Mouse (Mus musculus) macrophage (primary cell): ENCODE measurements at regions not wholly inside any gene's neighbourhood (a gene's known extent, or its start where the extent isn't known, plus 50 kb on each side); places are given as distances from the start of the nearest gene placed in this dataset.

ENCODE experiments used
- H3K27ac ChIP-seq: fragments of 350-480 bp; formaldehyde crosslinking; 2 replicates; pipeline ENCODE4 v1.9.0; 2021
- H3K36me3 ChIP-seq: fragments of 350-480 bp; formaldehyde crosslinking; 2 replicates; pipeline ENCODE4 v1.9.0; 2021; ENCODE audit errors: inconsistent target
- H3K4me3 ChIP-seq: fragments of 350-480 bp; formaldehyde crosslinking; 2 replicates; pipeline ENCODE4 v1.9.0; 2021; ENCODE audit errors: inconsistent target
- H3K79me2 ChIP-seq: fragments of 350-480 bp; formaldehyde crosslinking; 2 replicates; pipeline ENCODE4 v1.9.0; 2021; ENCODE audit errors: inconsistent target
- WGBS: methylation state at CpG from one replicate; pipeline ENCODE4 v1.1.7; 2026; ENCODE audit warnings: inconsistent platforms; ENCODE audit not compliant: missing documents; 5-methylcytosine and 5-hydroxymethylcytosine counted together

DNA sequence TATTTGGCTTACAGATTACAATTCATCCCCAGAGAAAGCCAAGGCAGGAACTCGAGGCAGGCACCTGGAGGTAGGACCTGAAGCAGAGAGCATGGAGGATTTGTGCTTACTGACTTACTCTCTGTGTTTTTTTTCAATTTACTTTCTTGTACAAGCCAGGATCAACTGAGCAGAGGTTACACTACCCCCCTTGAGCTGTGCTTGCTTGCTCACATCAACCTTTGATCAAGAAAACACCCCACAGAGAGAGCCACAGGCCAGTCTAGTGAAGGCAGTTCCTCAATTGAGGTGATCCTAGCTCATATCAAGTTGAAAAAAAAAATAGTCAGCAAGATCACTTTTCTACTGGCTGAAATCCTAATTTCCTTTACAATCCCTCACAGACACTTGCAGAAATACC lies 170.6 kb downstream of the Rnd3 start:
- 100% methylated on average over 1 of the region's 1 CpGs for WGBS
- no peak overlapping the region for H3K4me3 ChIP-seq
- no peaks in the 10 kb centered on the region for H3K36me3 ChIP-seq
- H3K79me2 ChIP-seq = no peaks in the 10 kb centered on the region
- no peak overlapping the region for H3K27ac ChIP-seq

DNA sequence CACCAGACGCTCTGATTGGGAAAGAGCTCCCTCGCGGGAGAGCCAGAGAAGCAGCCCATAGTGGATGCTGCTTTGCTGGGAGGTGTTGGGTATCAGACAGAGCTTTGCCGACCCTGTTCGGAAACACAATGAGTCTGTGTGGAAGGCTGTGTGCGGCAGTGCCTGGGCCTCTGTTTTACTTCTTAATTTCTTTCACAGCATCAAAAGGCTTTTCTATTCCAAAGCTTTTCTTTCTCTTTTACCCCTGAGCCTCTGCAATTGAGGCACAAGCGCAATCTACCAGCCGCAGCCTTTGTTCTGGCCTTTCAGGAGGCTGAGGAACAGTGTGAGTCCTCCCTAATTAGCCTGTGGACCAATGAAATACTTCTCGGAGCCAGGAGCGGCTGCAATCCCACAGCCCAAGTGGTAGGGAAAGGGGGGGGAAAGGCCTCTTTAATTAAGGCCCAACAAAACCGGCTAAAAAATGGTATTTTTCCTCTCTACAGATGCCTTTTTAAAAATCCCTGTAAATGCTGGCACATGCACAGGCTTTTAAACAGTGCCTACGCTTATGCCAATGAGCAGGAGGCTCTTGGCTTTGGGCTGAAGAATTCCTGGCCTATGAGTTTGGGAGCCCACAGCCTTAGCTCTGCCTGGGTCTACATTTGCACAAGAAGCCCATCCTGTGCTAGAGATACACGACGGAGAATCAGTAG lies 177.6 kb downstream of the Rnd3 start:
- no peak overlapping the region for H3K4me3 ChIP-seq
- WGBS = 88% methylated on average over 14 of the region's 14 CpGs
- H3K36me3 ChIP-seq = no peaks in the 10 kb centered on the region
- H3K79me2 ChIP-seq = no peaks in the 10 kb centered on the region
- no peak overlapping the region for H3K27ac ChIP-seq

DNA sequence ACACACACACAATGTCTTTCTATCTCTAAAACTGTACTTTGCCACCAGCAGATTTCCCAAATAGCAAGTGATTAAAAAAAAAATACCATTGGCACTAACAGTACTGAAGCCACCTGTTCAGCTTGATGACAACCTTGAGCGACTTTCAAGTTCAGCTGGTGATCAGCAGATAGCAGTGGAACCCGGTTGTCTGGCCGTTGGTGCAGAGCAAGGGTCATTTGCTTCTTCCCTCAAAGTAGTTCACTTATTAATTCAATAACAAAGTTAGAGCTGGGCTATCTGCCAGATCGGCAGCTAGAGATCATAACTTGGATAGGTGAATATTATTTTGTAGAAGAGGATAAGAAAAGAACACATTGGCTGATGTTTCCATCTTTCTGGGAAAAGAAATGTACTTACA lies 180.5 kb downstream of the Rnd3 start:
- Histone ChIP-seq H3K79me2 (no peaks in the 10 kb centered on the region), H3K27ac (no peak overlapping the region), H3K4me3 (no peak overlapping the region), H3K36me3 (no peaks in the 10 kb centered on the region)
- WGBS = 98% methylated on average over 4 of the region's 4 CpGs

DNA sequence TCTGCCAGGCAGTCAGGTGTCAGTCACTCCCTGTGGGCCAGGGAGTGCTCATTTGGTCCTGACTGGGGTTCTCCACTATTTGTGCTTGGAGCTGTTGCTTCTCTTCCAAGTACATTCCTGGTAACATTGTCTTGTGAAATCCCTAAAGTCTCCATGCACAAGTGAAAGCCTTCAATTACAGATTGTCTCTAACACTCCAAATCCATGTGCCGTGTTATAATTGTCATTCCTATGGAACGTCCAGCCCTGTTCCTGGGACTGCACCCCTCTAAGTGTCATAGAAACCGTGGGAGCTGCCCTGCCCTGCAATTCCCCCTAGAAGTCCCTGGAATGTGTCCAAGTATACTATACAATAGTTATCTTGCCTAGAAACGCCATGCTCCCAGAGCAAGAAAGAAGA lies 181.1 kb downstream of the Rnd3 start:
- no peaks in the 10 kb centered on the region for H3K36me3 ChIP-seq
- no peak overlapping the region for H3K4me3 ChIP-seq
- H3K27ac ChIP-seq = no peak overlapping the region
- H3K79me2 ChIP-seq = no peaks in the 10 kb centered on the region
- WGBS = 95% methylated on average over 4 of the region's 4 CpGs

DNA sequence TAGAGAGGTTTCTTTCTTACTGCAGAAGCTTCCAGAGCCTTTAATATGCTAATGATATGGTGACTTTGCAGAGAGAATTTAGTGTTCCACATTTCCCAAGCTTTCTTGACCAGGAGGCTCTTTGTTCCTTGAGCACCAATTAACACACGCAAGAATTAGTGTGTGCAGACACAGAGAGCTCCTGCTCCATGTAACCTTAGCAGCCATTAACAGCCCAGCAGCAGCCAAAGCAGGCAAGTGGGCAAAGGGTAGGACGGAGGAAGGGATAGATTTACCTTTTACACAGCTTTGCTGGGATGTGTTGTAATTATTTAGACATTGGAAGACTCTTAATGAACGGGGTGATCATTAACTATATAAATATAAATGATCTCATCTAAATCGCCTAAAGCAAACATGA lies 181.8 kb downstream of the Rnd3 start:
- Histone ChIP-seq H3K36me3 (no peaks in the 10 kb centered on the region), H3K4me3 (no peak overlapping the region), H3K27ac (no peak overlapping the region), H3K79me2 (no peaks in the 10 kb centered on the region)
- 92% methylated on average over 4 of the region's 4 CpGs for WGBS

DNA sequence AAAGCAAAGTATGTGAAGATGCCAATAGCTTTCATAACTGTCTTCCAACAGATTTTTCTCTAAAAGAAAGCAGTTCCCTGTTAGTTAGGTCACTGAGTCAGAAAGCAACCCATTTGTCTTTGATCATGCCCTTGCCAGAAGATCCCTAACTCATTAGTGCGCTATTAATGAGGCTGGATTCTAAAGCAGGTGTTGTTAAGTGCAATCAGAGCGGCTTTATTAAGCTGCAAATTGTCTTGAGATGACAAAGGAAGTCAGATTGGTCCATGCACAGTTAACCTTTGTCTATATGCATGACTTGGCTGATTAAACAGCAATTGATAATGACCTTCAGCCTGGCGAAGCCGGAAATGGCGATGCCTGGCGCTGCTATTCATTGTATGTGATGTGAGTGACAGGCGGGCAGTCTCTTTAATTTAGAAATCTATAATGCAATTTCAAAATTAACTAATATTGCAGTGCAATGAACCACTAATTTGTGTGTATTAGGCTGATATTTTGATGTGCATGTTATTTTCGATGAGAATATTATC lies 183.4 kb downstream of the Rnd3 start:
- WGBS = over 99% methylated on average over 8 of the region's 8 CpGs
- H3K27ac ChIP-seq = no peak overlapping the region
- no peak overlapping the region for H3K4me3 ChIP-seq
- no peaks in the 10 kb centered on the region for H3K36me3 ChIP-seq
- H3K79me2 ChIP-seq = no peaks in the 10 kb centered on the region

DNA sequence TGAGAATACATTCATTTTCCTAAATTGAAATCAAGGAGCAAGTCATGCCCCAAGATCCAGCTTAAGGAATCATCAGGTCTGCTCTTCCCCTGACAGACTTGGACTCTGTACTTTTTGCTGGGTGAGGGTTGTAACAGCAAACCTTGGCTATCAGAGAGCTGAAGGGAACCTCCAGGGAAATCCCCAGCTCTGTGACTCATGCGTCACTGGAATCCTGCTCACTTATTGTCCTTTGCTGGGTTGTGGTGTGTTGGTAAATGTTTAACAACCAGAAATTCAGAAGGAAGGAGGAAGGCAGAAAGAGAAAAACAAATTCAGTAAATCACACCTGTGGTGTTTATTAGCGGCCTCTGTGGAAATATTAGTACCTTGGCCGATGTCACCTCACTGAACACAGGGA lies 184.8 kb downstream of the Rnd3 start:
- H3K27ac ChIP-seq = no peak overlapping the region
- 82% methylated on average over 3 of the region's 3 CpGs for WGBS
- no peak overlapping the region for H3K4me3 ChIP-seq
- H3K79me2 ChIP-seq = no peaks in the 10 kb centered on the region
- no peaks in the 10 kb centered on the region for H3K36me3 ChIP-seq

DNA sequence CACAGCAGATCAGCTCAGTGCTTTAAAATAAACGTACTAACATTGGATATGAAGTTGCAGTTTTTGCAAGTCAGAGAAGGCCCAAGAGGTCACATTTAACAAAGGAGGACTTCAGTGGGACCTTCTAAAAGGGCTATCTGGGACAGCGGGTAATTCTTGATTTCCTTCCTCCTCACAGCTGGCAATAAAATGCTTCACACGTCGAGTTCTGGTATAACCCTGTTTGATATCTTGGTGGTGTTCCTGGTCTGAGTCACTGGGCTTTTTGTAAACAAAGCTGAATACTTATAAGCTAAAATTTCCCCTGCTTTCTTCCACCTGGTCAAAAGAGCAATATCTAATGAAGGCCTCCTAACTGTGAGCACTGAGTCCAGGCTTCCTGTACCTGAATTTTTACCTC lies 187.9 kb downstream of the Rnd3 start:
- Histone ChIP-seq H3K4me3 (no peak overlapping the region), H3K27ac (no peak overlapping the region), H3K36me3 (no peaks in the 10 kb centered on the region), H3K79me2 (no peaks in the 10 kb centered on the region)
- 39% methylated on average over 4 of the region's 4 CpGs for WGBS

DNA sequence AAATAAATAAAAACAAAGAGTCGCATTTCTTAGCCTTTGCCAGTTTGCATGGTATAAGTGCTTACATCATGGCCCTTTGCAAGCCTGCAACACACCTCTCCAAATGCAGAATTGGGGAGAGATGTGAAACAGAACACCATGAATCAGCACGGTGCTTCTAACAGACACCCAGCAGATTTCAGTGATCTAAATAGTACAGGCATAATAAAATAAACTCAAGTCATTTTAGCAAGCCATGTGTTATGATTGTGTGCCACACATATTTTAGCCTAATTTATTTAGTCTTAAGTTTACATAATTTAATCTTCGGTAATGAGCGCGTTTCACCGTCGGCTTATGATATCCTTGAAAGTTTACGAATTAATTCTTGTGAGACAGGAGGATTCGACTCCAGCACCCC lies 189.6 kb downstream of the Rnd3 start:
- Histone ChIP-seq H3K4me3 (no peak overlapping the region), H3K36me3 (no peaks in the 10 kb centered on the region), H3K27ac (no peak overlapping the region), H3K79me2 (no peaks in the 10 kb centered on the region)
- 98% methylated on average over 9 of the region's 9 CpGs for WGBS

DNA sequence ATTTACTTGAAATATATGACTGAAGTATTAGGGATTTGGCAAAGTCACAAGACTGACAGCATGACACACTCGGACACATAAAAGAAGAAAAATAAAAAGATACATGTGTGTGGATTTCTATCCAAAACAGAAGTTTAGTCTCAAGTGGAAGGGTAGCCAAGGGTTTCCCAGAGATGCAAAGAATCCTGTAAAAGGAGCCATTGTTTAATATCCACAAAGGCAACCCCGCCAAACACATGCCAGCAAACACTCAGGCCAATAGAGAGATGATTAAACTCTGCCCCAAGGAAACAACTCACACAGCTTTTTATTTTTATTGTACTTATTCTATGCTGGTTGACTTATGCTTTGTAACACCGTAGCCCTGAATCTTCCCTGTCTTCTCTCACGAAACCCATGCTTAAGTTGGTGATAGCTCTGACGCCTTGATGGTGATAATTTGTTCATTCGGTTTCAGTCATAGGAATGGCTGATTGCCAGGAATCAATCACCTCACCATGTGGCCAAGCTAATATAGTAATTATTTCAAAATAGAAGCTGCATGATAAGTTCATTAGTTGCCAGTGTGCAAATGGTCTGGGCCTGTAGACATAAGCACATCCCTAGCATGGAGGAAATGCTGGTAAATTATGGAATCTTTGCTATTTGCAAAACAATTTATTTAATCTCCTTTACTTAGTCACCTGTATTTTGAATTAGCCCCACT lies 194.4 kb downstream of the Rnd3 start:
- no peak overlapping the region for H3K4me3 ChIP-seq
- 96% methylated on average over 6 of the region's 6 CpGs for WGBS
- no peak overlapping the region for H3K27ac ChIP-seq

DNA sequence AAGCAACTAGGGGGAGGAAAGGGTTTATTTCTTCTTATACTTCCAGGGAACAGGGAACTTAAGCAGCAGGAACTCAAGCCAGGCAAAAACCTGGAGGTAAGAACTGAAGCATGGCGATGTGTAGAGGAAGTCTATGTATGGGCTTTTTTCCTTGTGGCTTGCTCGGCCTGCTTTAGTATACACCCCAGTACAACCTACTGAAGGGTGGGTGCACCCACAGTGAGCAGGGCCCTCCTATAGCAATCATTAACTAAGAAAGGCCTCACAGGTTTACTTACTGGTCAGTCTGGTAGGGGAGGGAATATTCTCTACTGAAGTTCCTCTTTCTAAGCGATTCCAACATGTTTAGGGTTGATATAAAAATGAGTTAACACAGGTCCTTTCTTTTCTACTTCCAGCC lies 197.9 kb downstream of the Rnd3 start:
- 72% methylated on average over 3 of the region's 3 CpGs for WGBS
- no peaks in the 10 kb centered on the region for H3K79me2 ChIP-seq
- H3K27ac ChIP-seq = no peak overlapping the region
- no peaks in the 10 kb centered on the region for H3K36me3 ChIP-seq
- H3K4me3 ChIP-seq = no peak overlapping the region

More for the DNA sequence above, 194.4 kb downstream of the Rnd3 start:
- H3K79me2 ChIP-seq = no peaks in the 10 kb centered on the region
- H3K36me3 ChIP-seq = no peaks in the 10 kb centered on the region

DNA sequence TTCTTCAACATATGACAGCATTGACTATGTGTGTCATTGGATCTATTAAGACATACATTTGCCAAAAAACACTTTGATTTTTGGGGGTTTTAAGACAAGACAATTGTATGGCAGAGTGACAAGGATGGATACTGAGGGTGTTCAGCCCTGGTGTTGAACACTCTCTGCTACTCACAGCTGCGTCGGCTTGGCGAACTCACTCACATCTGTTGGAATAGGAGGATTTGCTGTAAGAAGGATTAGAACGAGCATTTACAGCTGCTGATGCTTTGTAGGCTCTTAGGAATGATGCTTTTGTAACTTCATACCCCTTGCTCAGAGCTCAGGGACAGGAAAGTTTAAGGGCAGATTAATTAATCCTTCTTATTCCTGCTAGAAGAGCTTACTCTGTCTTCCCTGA lies 199.2 kb downstream of the Rnd3 start:
- WGBS = 95% methylated on average over 4 of the region's 4 CpGs
- Histone ChIP-seq H3K4me3 (no peak overlapping the region), H3K36me3 (no peaks in the 10 kb centered on the region), H3K79me2 (no peaks in the 10 kb centered on the region), H3K27ac (no peak overlapping the region)

DNA sequence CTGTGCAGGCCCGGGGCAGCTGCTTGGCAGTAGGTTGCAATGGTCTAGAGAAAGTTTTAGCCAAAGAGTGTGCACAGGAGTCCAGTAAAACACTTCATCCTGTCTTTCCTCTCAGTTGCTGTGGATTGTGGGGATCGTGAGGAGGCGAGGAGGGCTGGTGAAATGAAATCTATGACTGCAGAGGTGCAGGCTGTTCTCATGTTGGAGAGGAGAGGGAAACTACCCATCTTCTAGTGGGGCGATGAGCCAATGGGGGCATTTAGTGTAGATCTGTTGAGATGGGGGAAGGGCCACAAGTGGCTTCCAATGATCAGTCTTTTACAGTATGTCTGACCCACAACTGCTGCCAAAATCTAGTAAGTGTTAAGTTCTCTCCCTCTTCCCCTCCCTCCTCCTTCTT lies 203.4 kb downstream of the Rnd3 start:
- no peaks in the 10 kb centered on the region for H3K79me2 ChIP-seq
- no peak overlapping the region for H3K27ac ChIP-seq
- WGBS = 95% methylated on average over 4 of the region's 4 CpGs

DNA sequence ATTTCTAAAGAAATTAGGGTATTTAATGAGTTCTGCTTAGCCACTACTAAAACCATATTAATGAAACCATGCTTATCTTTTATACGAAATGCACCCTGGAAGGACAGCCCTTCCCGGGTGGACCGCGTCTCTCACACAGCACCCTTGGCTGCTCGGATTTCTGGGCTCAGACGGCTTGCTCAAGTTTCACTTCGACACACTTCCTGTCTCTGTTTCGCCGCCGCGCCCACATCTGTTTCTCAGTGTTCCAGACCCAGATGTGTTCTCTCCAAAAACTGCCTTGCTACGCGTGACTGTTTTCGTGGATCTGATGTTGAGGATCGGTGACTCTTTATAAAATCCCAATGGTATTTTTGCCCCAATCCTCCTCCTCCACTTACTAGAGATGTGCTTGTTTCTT lies 205.7 kb downstream of the Rnd3 start:
- H3K79me2 ChIP-seq = no peaks in the 10 kb centered on the region
- WGBS = 71% methylated on average over 15 of the region's 15 CpGs
- no peak overlapping the region for H3K4me3 ChIP-seq
- H3K36me3 ChIP-seq = no peaks in the 10 kb centered on the region
- no peak overlapping the region for H3K27ac ChIP-seq

More for the DNA sequence above, 203.4 kb downstream of the Rnd3 start:
- H3K36me3 ChIP-seq = no peaks in the 10 kb centered on the region
- H3K4me3 ChIP-seq = no peak overlapping the region

DNA sequence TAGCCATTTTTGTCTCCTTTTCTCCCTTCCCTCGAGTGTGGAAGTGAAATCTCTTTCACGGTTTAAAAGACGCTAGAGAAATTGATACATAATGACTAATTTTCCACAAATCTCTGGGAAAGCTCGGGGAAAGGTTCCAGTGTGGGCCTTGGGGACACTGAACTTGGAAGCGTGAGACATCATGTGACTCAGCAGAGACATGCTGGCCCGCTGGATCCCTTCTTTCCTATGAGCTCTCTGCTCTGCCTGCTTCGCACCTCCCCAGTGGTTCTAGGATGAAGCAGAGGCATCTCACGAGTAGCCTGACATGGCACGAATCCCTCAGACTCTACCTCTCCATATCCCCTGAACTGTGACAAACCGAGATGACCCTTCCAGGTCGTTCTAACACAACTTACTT lies 206.2 kb downstream of the Rnd3 start:
- Histone ChIP-seq H3K4me3 (no peak overlapping the region), H3K27ac (no peak overlapping the region), H3K79me2 (no peaks in the 10 kb centered on the region), H3K36me3 (no peaks in the 10 kb centered on the region)
- WGBS = 89% methylated on average over 11 of the region's 11 CpGs
